Mouse (Mus musculus): ENCODE measurements around the gene Psmc1. TPM values are rescaled to one million over a fixed set of nuclear protein-coding genes. Genes with fewer than 3 reads are reported as not detected.

The Psmc1 gene
- total and polyA plus RNA-seq, 2 experiments from 2014 or later: 176 to 298 TPM

DNA sequence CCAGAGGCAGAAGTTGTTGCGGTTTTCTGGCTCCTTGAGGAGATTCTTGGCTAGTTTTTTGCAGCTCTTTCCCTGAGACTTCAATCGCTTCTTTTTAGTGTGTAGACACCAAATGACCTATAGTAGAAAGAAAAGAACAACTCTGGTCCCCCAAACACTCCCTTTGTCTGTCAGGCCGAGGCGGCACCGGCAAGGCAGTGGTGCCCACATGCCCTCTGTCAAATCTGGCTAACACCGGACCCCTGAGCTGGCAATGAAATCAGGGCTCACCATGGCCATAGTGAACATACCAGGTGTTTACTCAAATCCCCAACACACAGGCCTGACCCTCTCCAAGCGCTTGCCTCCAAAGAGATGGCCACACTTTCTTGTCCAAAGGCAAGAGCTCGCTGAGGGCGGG lies 21.2 kb downstream of the Psmc1 start:
- H3K9ac ChIP-seq: no peak overlapping the region
- H3K27me3 ChIP-seq (ENCODE audit: insufficient read depth, low read length): no peaks in the 10 kb centered on the region
- H3K36me3 ChIP-seq (ENCODE audit: insufficient read depth): peaks cover 67% of the 10 kb centered on the region
- no peaks in the 10 kb centered on the region for H3K9me3 ChIP-seq (ENCODE audit: low read length)
- H3K4me2 ChIP-seq (ENCODE audit: low read depth): no peak overlapping the region
- no peak overlapping the region for H3K4me3 ChIP-seq (ENCODE audit: low read depth, low read length)
- 90% methylated on average over 9 of the region's 9 CpGs for WGBS
- H3K4me1 ChIP-seq (ENCODE audit: insufficient read depth): no peaks in the 10 kb centered on the region
- DNase-seq: no peak
- no peak overlapping the region for H3K27ac ChIP-seq (ENCODE audit: low read depth, low read length)
- TF ChIP-seq CTCF (IDR thresholded peaks at IDR 0.05; ENCODE audit: low read depth): no peak
- ATAC-seq: no peak

DNA sequence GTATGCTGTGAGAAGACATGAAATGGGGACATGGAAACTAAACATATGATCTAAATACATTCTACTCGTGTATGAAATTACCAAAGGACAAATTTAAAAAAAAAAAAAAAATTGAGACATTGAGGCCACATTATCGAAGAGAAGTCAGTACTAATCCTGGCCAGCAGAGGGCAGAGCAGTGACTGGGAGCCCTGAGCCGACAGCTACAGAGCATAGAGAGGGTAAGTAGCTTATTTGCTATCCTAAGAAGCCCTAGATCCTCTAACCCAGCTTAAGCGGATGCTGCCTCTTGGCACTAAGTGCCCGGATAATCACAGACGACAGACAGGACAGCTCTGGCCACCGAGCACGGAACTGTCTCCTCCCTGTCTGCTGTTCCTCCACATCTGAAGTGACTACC lies 21.7 kb downstream of the Psmc1 start:
- no peak overlapping the region for H3K9ac ChIP-seq
- H3K4me1 ChIP-seq (ENCODE audit: insufficient read depth): no peaks in the 10 kb centered on the region
- H3K27me3 ChIP-seq (ENCODE audit: insufficient read depth, low read length): no peaks in the 10 kb centered on the region
- DNase-seq (peak; percentile 87), ATAC-seq (peak; percentile 67)
- WGBS: 41% methylated on average over 8 of the region's 8 CpGs
- no peak overlapping the region for H3K27ac ChIP-seq (ENCODE audit: low read depth, low read length)
- H3K9me3 ChIP-seq (ENCODE audit: low read length): no peaks in the 10 kb centered on the region
- TF ChIP-seq CTCF (IDR thresholded peaks at IDR 0.05; ENCODE audit: low read depth): peak; percentile 87
- peaks cover 70% of the 10 kb centered on the region for H3K36me3 ChIP-seq (ENCODE audit: insufficient read depth)
- H3K4me2 ChIP-seq (ENCODE audit: low read depth): no peak overlapping the region
- H3K4me3 ChIP-seq (ENCODE audit: low read depth, low read length): no peak overlapping the region

DNA sequence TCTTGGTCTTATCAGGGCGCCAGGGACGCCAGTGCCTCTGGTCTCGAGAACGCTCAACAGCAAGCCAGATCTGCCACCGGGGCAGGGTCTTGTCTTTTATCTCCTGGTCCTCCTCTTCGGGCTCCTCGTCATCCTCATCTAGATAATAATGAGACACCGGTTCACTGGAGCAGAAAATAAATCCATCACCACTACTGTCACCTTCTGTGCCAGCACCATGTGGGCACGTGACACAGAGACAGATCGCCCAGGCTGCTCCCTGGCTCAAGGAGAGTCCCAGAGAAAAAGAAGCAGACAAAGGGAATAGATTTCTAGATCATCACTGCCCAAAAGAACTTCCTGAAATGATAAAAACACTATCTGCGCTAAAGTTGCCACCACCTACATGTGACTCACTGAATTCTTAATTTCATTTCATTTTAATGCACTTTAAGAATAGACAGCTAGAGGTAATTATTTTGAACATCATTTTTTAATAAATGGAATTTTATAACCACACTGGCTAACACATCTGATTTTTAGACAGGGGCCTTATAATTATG lies 24.5 kb downstream of the Psmc1 start:
- Histone ChIP-seq H3K36me3 (ENCODE audit: insufficient read depth) (peaks cover 70% of the 10 kb centered on the region), H3K4me3 (ENCODE audit: low read depth, low read length) (no peak overlapping the region), H3K27me3 (ENCODE audit: insufficient read depth, low read length) (no peaks in the 10 kb centered on the region), H3K4me1 (ENCODE audit: insufficient read depth) (no peaks in the 10 kb centered on the region), H3K4me2 (ENCODE audit: low read depth) (no peak overlapping the region), H3K9ac (no peak overlapping the region), H3K27ac (ENCODE audit: low read depth, low read length) (no peak overlapping the region), H3K9me3 (ENCODE audit: low read length) (no peaks in the 10 kb centered on the region)
- WGBS: 78% methylated on average over 11 of the region's 11 CpGs
- no peak for TF ChIP-seq CTCF (IDR thresholded peaks at IDR 0.05; ENCODE audit: low read depth)
- ATAC-seq (no peak; the same call in 1 of the 2 replicates), DNase-seq (no peak)

DNA sequence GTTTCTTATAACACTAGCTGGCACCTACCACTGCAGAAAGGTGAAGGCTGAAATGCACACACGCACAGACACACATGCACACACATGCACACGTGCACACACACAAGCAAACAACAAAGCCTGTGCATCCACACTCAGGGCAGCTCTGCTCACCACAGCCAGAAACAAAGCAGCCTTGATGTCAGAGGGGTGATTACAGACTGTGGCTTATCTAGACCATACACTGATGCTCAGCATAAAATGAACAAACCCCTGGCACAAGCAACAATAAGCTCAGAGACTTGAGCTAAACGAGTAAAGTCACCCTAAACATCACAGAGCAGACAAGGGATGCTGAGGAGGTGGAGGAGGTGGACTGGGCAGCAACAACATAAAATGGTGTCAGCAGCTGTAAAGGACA lies 25.2 kb downstream of the Psmc1 start:
- no peaks in the 10 kb centered on the region for H3K9me3 ChIP-seq (ENCODE audit: low read length)
- DNase-seq (no peak), ATAC-seq (no peak)
- 78% methylated on average over 3 of the region's 3 CpGs for WGBS
- H3K36me3 ChIP-seq (ENCODE audit: insufficient read depth): peaks cover 70% of the 10 kb centered on the region
- TF ChIP-seq CTCF (IDR thresholded peaks at IDR 0.05; ENCODE audit: low read depth): no peak
- H3K4me3 ChIP-seq (ENCODE audit: low read depth, low read length): no peak overlapping the region
- no peaks in the 10 kb centered on the region for H3K4me1 ChIP-seq (ENCODE audit: insufficient read depth)
- H3K27ac ChIP-seq (ENCODE audit: low read depth, low read length): no peak overlapping the region
- no peak overlapping the region for H3K4me2 ChIP-seq (ENCODE audit: low read depth)
- H3K9ac ChIP-seq: no peak overlapping the region
- H3K27me3 ChIP-seq (ENCODE audit: insufficient read depth, low read length): no peaks in the 10 kb centered on the region

DNA sequence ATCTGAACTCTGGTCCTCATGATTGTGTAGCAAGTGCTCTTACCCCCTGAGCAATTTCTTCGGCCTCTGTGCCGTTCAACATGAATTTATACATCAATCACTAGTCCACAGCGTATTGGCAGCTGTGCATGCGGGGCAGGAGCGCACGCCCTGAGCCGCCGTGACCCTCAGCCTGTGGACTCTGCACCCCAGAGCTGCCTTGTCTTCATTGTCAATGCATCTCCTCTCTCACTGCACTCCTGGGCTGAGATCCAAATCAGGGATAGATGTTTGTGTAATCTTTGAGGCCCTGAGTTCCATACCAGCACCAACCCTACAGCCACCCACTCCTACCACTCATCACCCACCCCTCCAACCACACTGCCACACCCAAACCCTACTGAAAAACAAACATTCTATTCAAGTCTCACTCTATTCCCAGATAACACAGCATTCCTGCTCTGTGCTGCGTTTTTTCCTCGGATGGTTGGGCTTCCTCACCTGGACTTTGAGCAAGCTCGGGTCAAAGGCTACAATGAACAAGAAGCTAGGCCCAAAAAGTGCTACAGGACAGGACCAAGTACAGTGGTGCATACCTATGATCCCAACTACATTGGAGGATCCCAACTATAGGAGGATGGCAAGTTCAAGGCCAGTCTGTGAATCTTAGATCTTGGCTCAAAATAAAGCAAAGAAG lies 33.0 kb downstream of the Psmc1 start:
- no peak for TF ChIP-seq CTCF (IDR thresholded peaks at IDR 0.05; ENCODE audit: low read depth)
- WGBS: 95% methylated on average over 11 of the region's 11 CpGs
- H3K4me1 ChIP-seq (ENCODE audit: insufficient read depth): no peaks in the 10 kb centered on the region
- no peaks in the 10 kb centered on the region for H3K27me3 ChIP-seq (ENCODE audit: insufficient read depth, low read length)
- H3K27ac ChIP-seq (ENCODE audit: low read depth, low read length): no peak overlapping the region
- no peak overlapping the region for H3K4me3 ChIP-seq (ENCODE audit: low read depth, low read length)
- H3K36me3 ChIP-seq (ENCODE audit: insufficient read depth): peaks cover 81% of the 10 kb centered on the region
- ATAC-seq (no peak), DNase-seq (no peak)
- no peaks in the 10 kb centered on the region for H3K9me3 ChIP-seq (ENCODE audit: low read length)
- no peak overlapping the region for H3K9ac ChIP-seq
- no peak overlapping the region for H3K4me2 ChIP-seq (ENCODE audit: low read depth)

DNA sequence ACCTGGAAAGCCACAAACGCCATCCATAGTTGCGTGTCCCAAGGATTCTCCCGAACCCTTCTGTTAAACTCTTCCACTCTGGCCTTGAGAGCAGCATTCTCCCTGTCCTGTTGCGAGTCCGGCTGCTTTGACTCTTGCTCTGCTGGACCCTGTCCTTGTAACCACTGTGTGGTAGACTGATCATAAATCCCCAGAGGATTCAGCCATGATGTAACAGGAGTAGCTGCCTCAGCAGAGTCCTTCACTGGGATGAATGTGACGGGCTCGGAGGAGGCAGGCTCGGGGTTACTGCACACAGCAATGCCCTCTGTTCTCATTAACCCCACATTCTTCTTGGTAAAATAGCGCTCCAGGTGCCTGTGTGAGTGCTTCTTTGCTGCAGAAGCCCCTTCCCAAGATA lies 33.8 kb downstream of the Psmc1 start:
- H3K9me3 ChIP-seq (ENCODE audit: low read length): no peaks in the 10 kb centered on the region
- H3K4me2 ChIP-seq (ENCODE audit: low read depth): no peak overlapping the region
- H3K9ac ChIP-seq: no peak overlapping the region
- WGBS: 94% methylated on average over 9 of the region's 9 CpGs
- H3K4me1 ChIP-seq (ENCODE audit: insufficient read depth): no peaks in the 10 kb centered on the region
- no peak for DNase-seq
- H3K36me3 ChIP-seq (ENCODE audit: insufficient read depth): peaks cover 81% of the 10 kb centered on the region
- H3K27ac ChIP-seq (ENCODE audit: low read depth, low read length): no peak overlapping the region
- no peak for TF ChIP-seq CTCF (IDR thresholded peaks at IDR 0.05; ENCODE audit: low read depth)
- no peak overlapping the region for H3K4me3 ChIP-seq (ENCODE audit: low read depth, low read length)
- no peaks in the 10 kb centered on the region for H3K27me3 ChIP-seq (ENCODE audit: insufficient read depth, low read length)
- ATAC-seq: no peak

DNA sequence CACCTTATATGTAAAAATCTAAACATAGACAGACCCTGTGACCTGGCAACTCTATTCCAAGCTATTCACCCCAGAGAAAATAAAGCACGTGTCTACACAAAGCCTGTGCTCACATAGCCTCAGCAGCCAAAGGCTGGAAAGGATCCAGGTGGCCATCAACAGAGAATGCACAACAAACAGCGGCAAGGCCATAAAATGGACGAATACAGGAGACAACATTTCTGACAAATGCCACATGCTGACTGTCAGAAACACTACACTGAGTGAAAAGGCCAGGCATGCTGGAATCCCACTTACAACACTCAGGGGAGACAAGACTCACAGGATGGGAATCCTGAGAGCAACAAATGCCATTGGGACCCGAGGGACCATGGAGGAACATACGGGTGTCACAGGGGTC lies 34.3 kb downstream of the Psmc1 start:
- DNase-seq (no peak), ATAC-seq (no peak)
- no peaks in the 10 kb centered on the region for H3K4me1 ChIP-seq (ENCODE audit: insufficient read depth)
- 72% methylated on average over 5 of the region's 5 CpGs for WGBS
- H3K4me3 ChIP-seq (ENCODE audit: low read depth, low read length): no peak overlapping the region
- no peaks in the 10 kb centered on the region for H3K9me3 ChIP-seq (ENCODE audit: low read length)
- no peak for TF ChIP-seq CTCF (IDR thresholded peaks at IDR 0.05; ENCODE audit: low read depth)
- H3K27me3 ChIP-seq (ENCODE audit: insufficient read depth, low read length): no peaks in the 10 kb centered on the region
- peaks cover 82% of the 10 kb centered on the region for H3K36me3 ChIP-seq (ENCODE audit: insufficient read depth)
- H3K27ac ChIP-seq (ENCODE audit: low read depth, low read length): no peak overlapping the region
- H3K4me2 ChIP-seq (ENCODE audit: low read depth): no peak overlapping the region
- H3K9ac ChIP-seq: no peak overlapping the region
